Mouse (Mus musculus): ENCODE measurements around the gene 4930523C07Rik. TPM values are rescaled to one million over a fixed set of nuclear protein-coding genes. Genes with fewer than 3 reads are reported as not detected.

The 4930523C07Rik gene
- polyA plus RNA-seq, 1 experiment = 37.4 TPM

DNA sequence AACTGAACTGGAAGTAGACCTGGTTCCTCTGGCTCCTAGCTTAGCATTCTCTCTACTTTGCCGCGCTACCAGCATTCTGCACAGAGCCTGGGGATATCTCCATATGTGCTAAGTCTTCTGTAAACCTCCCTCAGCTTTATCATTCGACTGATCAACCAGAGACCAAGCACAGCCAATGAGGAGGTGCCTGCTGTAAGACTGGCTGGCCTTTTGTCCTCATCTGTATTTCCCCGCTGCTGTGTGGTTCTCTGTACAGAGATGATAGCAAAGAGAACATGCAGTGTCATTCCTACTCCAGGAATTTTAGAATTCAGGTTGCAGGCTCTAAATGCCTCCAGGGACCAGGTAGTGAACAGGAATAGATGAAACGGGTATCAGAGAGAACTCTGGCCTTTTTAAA is 17.1 kb downstream of the 4930523C07Rik start:
- H3K4me1 ChIP-seq (ENCODE audit: control insufficient read depth, insufficient read depth, insufficient read length) = peaks cover 7% of the 10 kb centered on the region; the same call in 1 of the 2 replicates
- no peak for DNase-seq (ENCODE audit: low read depth in 1 of 2, low spot score in 2 of 2)
- 0 out of 2 replicates have a peak, but pooled peaks cover 2% of the 10 kb centered on the region for H3K36me3 ChIP-seq (ENCODE audit: control insufficient read depth, insufficient read depth, low read length)
- H3K27me3 ChIP-seq (ENCODE audit: control insufficient read depth, insufficient read depth, low read length) = no peaks in the 10 kb centered on the region
- TF ChIP-seq CTCF (IDR thresholded peaks at IDR 0.05; ENCODE audit: extremely low read depth, insufficient read depth, insufficient read length, insufficient replicate concordance) = no peak
- peak overlapping the region; percentile 6 for H3K27ac ChIP-seq (ENCODE audit: insufficient read depth, low read length)
- no peak overlapping the region for H3K4me3 ChIP-seq (ENCODE audit: extremely low read depth, insufficient read depth, insufficient read length)
- WGBS = 79% methylated on average over 5 of the region's 5 CpGs

DNA sequence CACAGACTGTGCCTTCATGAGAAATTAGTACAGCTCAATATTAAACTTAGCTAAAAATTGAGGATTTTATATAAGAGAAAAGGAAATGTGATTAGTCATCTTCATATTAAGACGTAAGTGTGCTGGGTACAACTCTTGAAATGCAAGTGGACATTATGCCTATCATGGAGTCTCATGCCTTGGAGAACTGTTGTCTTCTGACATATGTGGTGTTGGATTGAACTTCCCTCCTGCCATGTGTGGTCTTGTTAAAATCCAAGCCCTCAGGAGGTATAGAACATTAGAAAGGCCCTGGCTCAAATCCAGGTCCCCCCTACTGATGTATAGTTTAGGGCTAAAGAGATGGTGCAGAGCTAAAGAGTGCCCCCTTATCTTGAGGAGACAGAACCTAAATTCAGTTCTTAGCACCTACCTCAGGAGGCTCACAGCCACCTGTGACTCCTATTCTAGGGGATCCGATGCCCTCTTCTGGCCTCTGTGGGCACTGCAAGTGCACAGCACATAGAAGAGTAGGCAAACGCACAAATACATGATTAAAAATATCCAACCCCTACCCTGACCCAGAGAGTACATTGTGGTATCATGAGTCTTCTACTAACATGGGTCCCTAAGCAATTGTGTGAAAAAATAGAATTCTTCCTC is 17.7 kb downstream of the 4930523C07Rik start:
- peaks cover 7% of the 10 kb centered on the region; the same call in 1 of the 2 replicates for H3K4me1 ChIP-seq (ENCODE audit: control insufficient read depth, insufficient read depth, insufficient read length)
- H3K27ac ChIP-seq (ENCODE audit: insufficient read depth, low read length) = no peak overlapping the region
- no peak overlapping the region for H3K4me3 ChIP-seq (ENCODE audit: extremely low read depth, insufficient read depth, insufficient read length)
- peak in 1 of 2 experiments; percentile 69 for DNase-seq (ENCODE audit: low read depth in 1 of 2, low spot score in 2 of 2)
- peaks cover 6% of the 10 kb centered on the region for H3K36me3 ChIP-seq (ENCODE audit: control insufficient read depth, insufficient read depth, low read length)
- H3K27me3 ChIP-seq (ENCODE audit: control insufficient read depth, insufficient read depth, low read length) = no peaks in the 10 kb centered on the region
- WGBS = 59% methylated on average over 3 of the region's 3 CpGs
- TF ChIP-seq POLR2A (IDR thresholded peaks at IDR 0.05; ENCODE audit: low read depth, low read length) = no peak
- TF ChIP-seq CTCF (IDR thresholded peaks at IDR 0.05; ENCODE audit: extremely low read depth, insufficient read depth, insufficient read length, insufficient replicate concordance) = peak; percentile 80; the same call in 1 of the 2 replicates

DNA sequence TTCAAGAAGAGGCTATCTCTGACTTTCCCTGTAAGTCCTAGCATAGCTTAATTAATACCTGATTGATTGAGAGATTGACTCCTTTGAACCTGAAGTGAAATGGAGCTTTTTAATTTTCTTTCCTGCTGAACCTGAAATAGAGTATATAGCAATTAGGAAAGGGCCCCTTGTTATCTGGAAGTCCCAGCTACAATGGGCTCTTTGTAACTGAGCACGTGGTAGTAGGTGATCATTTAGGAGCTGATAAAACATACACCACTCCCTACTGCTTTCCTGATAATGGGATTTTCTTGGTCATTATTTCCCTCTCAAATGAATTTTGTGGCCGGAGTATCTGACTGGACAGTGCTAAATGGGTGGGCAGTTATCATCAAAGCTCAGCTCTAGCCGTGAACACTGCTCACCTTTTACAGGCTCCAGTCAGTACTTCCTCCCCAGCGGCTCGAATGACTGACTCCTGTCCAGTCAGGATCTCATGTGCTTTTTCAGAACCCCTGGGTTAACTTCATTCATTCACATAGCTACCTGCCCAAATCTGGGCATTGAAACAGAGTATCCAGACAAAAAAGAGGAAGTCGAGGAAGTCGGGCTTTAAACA is 20.5 kb downstream of the 4930523C07Rik start:
- peaks cover 11% of the 10 kb centered on the region for H3K36me3 ChIP-seq (ENCODE audit: control insufficient read depth, insufficient read depth, low read length)
- H3K4me1 ChIP-seq (ENCODE audit: control insufficient read depth, insufficient read depth, insufficient read length) = no peaks in the 10 kb centered on the region; the same call in none of the 2 replicates
- no peaks in the 10 kb centered on the region for H3K27me3 ChIP-seq (ENCODE audit: control insufficient read depth, insufficient read depth, low read length)
- DNase-seq (ENCODE audit: low read depth in 1 of 2, low spot score in 2 of 2) = no peak
- no peak overlapping the region for H3K4me3 ChIP-seq (ENCODE audit: extremely low read depth, insufficient read depth, insufficient read length)
- 80% methylated on average over 7 of the region's 7 CpGs for WGBS
- H3K27ac ChIP-seq (ENCODE audit: insufficient read depth, low read length) = no peak overlapping the region
- TF ChIP-seq CTCF (IDR thresholded peaks at IDR 0.05; ENCODE audit: extremely low read depth, insufficient read depth, insufficient read length, insufficient replicate concordance) = no peak

DNA sequence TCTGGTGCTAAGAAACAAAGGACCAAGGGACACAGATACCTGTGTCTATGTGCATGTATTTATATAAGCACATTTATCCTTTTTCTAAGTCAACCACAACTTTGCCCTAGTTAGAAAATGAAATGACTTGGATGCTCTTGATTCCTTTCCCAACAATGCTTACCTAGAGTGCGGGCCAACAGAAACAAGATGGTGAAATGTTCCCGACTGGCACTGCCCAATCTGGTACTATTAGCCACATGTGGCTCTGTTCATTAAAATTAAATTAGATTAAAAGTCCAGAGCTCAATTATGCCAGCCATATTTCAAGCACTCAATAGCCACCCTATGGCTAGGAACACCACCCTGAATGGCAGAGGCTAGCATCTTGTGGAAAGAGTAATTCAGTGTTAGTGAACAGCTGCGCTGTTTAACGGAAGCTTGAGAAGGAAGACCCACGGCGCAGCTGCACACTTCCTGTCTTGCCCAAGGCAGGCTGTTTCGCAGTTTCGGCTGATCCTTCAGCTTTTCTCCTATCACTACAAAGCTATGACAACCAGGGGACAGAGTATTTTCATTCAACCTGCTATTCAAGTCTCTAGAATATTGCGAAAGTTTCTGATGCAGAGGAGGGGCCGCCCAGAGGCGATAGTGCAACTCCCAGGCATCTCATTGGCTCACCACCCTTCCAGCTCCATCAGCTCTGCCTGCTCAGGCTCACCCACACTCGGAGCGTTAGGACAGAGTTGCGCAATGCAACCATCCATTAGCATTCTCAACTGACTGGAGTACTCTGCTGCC is 34.9 kb downstream of the 4930523C07Rik start:
- Histone ChIP-seq H3K4me3 (ENCODE audit: extremely low read depth, insufficient read depth, insufficient read length) (peak overlapping the region; percentile 32; the same call in 1 of the 2 replicates), H3K36me3 (ENCODE audit: control insufficient read depth, insufficient read depth, low read length) (peaks cover 27% of the 10 kb centered on the region), H3K27ac (ENCODE audit: insufficient read depth, low read length) (no peak overlapping the region), H3K27me3 (ENCODE audit: control insufficient read depth, insufficient read depth, low read length) (no peaks in the 10 kb centered on the region), H3K4me1 (ENCODE audit: control insufficient read depth, insufficient read depth, insufficient read length) (no peaks in the 10 kb centered on the region)
- no peak for TF ChIP-seq CTCF (IDR thresholded peaks at IDR 0.05; ENCODE audit: extremely low read depth, insufficient read depth, insufficient read length, insufficient replicate concordance)
- TF ChIP-seq POLR2A (IDR thresholded peaks at IDR 0.05; ENCODE audit: low read depth, low read length) = no peak
- peak in 1 of 2 experiments; percentile 50 for DNase-seq (ENCODE audit: low read depth in 1 of 2, low spot score in 2 of 2)
- 22% methylated on average over 14 of the region's 14 CpGs for WGBS

DNA sequence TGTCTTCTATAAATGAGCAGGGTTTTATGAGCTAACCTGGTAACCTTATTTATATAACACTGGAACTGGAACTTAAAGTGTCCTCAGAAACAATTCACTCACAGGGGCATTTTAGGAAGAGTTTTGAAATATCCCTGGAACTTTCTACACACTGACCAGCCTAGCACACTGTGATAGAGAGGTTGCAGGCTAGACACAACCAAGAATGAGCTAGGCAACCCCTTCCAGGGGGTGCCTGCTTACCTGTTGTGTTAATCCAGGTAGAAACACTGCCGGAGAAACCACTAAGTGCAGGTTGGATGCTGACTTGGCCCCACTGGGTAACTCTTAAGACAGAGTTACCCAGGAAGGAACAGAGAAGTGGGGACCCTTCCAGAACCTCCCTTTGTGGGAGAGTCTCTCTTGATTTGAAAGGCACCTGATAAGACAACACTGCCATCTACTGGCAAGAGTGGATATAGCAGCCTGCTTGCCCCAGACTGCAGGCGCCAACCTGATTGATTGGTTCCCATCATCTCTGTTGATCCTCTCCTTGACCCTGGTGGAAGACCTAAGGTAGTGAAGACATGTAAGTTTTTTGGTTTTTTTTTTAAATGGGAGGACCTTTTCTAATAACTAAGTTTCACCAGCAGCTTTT is 36.7 kb downstream of the 4930523C07Rik start:
- Histone ChIP-seq H3K27ac (ENCODE audit: insufficient read depth, low read length) (no peak overlapping the region), H3K36me3 (ENCODE audit: control insufficient read depth, insufficient read depth, low read length) (peaks cover 14% of the 10 kb centered on the region), H3K4me1 (ENCODE audit: control insufficient read depth, insufficient read depth, insufficient read length) (no peaks in the 10 kb centered on the region), H3K4me3 (ENCODE audit: extremely low read depth, insufficient read depth, insufficient read length) (no peak overlapping the region), H3K27me3 (ENCODE audit: control insufficient read depth, insufficient read depth, low read length) (no peaks in the 10 kb centered on the region)
- 27% methylated on average over 2 of the region's 2 CpGs for WGBS
- TF ChIP-seq POLR2A (IDR thresholded peaks at IDR 0.05; ENCODE audit: low read depth, low read length) (no peak), CTCF (IDR thresholded peaks at IDR 0.05; ENCODE audit: extremely low read depth, insufficient read depth, insufficient read length, insufficient replicate concordance) (peak; percentile 89; the same call in 1 of the 2 replicates)
- peak; percentile 48 to 81 for DNase-seq (ENCODE audit: low read depth in 1 of 2, low spot score in 2 of 2)

DNA sequence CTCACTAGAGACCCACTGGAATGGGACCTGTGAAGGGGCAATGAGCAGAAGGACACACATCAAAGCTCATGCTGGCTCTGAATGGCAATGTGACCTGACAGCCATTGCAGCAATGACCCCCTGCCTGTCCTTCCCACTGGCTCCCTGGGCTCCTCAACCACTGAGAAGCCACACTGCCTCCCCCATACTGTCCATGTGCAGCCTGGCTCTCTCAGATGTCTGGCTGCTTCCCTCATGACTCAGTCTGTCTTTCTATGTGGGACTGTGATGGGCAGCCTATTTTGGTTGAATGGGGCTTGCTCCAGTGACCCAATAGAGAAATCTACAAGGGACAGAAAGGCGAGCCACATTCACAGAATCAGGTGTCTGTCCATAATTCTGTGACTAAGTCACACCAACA is 38.5 kb downstream of the 4930523C07Rik start:
- TF ChIP-seq POLR2A (IDR thresholded peaks at IDR 0.05; ENCODE audit: low read depth, low read length) (no peak), CTCF (IDR thresholded peaks at IDR 0.05; ENCODE audit: extremely low read depth, insufficient read depth, insufficient read length, insufficient replicate concordance) (no peak)
- Histone ChIP-seq H3K27me3 (ENCODE audit: control insufficient read depth, insufficient read depth, low read length) (no peaks in the 10 kb centered on the region), H3K36me3 (ENCODE audit: control insufficient read depth, insufficient read depth, low read length) (peaks cover under 1% of the 10 kb centered on the region; the same call in 1 of the 2 replicates), H3K4me1 (ENCODE audit: control insufficient read depth, insufficient read depth, insufficient read length) (no peaks in the 10 kb centered on the region), H3K4me3 (ENCODE audit: extremely low read depth, insufficient read depth, insufficient read length) (no peak overlapping the region), H3K27ac (ENCODE audit: insufficient read depth, low read length) (no peak overlapping the region)
- DNase-seq (ENCODE audit: low read depth in 1 of 2, low spot score in 2 of 2) = no peak
- WGBS = 78% methylated on average over 1 of the region's 1 CpGs

Data from spleen, adult 2 months (tissue).